Mouse (Mus musculus): Measurements from ENCODE around the gene Asic1.

Asic1 gene

DNA sequence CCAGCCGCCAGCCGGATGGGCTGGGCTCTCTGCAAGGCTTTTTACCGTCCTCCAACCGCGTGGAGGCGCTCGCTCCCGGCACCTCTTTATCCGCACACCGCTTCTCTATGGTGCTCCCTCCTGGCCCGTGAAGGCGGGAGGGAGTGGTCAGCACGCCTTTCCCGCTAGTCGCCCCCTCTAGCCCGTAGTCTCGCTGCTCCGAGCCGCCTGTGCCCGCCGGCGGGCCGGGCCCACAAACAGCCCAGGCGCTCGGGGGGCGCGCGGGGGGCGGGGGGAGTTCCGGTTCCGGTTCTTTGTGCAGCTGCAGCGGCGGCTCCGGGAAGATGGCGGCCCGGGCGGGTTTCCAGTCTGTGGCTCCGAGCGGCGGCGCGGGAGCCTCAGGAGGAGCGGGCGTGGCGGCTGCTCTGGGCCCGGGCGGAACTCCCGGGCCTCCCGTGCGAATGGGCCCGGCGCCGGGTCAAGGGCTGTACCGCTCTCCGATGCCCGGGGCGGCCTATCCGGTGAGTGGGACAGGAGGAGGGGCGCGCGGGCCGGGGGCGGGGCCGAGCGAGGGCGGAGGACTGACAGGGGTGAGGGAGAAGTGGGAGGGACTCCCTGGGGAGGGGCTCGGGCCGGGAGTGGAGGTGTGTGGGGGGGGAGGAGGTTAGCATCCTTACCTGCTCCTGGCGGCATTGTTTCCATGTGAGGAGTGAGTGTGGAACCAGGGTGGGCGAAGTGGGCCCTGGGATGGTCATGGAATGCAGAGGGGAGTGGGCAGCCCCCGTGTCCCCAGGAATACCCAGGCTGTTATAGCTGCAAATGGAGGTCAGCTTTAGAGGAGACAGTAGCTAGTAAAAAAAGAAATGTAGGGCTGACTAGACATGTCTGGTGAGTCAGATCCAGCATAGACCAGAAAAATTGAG lies 32.1 kb downstream of the Asic1 start, which contains the start of gene Smarcd1:
Smarcd1 (plus strand) TSS at position 131 of the 902 bp plus-strand sequence.
- DNase-seq (ENCODE audit: low read depth, low spot score) = peak; percentile 89

DNA sequence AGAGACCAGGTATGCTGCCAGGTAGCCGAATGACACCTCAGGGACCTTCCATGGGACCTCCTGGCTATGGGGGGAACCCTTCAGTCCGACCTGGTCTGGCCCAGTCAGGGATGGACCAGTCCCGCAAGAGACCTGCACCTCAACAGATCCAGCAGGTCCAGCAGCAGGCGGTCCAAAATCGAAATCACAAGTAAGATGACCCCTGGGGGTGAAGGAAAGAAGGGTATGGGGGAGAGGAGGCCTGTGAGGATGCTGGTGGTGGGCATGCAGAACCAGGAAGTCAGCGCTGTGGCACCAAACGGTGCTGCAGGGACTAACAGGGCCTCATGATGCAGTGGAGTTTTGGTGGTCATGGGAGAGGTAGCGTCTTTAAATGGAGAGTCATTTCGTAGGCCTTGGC lies 32.9 kb downstream of the Asic1 start:
- DNase-seq (ENCODE audit: low read depth, low spot score) = no peak

DNA sequence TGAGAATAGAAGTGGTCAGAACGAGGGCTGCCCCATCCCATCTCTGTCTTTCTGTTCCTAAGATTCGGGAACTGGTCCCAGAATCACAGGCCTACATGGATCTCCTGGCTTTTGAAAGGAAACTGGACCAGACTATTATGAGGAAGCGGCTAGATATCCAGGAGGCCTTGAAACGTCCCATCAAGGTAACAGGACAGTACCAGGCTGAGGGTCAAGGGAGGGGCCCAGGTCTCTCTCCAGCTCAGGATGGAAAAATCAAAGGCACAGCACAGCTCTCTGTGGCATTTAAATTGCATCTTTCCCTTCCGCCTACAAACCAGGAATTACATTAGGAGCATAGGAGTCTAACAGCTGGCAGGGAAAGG lies 33.5 kb downstream of the Asic1 start:
- DNase-seq (ENCODE audit: low read depth, low spot score) = no peak

DNA sequence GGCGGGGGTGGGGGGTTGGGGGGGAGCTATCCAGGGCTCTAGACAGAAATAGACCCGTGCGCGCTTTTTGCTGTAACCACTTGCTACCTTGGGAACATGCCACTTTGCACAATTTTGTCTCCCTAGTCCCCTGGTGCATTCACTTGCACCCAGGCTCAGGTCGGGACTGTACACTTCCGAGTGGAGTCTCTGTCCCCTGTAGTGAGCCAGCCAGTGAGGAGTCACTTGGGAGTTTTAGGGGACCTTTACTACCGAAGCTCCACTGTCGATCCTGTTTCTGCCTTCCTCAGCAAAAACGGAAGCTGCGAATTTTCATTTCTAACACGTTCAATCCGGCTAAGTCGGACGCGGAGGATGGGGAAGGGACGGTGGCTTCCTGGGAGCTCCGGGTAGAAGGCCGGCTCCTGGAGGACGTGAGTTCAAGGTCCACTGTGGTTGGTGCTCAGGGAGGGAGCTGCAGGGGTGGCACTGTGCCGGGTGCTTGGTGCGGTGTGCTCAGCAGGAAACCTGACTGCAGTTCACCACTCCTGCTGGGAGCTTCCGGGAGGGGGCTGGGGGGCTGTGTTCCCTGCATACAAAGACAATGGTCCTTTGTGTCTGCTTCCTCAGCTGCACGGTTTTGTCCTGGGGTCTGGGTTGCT lies 34.0 kb downstream of the Asic1 start:
- DNase-seq (ENCODE audit: low read depth, low spot score) = no peak

- no peak for DNase-seq (ENCODE audit: low read depth, low spot score)
Observed at GRCm38 (mm10) chr15:99704881-99705280, 34.7 kb downstream of the Asic1 start.

- peak; percentile 51 for DNase-seq (ENCODE audit: low read depth, low spot score)
Observed at GRCm38 (mm10) chr15:99705440-99706048, 35.4 kb downstream of the Asic1 start, which contains the start of gene Gm17349. Gene Gm17349 (minus strand): TSS chr15:99705490.

- DNase-seq (ENCODE audit: low read depth, low spot score) = no peak
Observed at GRCm38 (mm10) chr15:99708176-99708575, 38.0 kb downstream of the Asic1 start.

GRCm38 (mm10) chr15:99710221-99711190 lies 40.3 kb downstream of the Asic1 start:
- DNase-seq (ENCODE audit: low read depth, low spot score) = no peak

DNA sequence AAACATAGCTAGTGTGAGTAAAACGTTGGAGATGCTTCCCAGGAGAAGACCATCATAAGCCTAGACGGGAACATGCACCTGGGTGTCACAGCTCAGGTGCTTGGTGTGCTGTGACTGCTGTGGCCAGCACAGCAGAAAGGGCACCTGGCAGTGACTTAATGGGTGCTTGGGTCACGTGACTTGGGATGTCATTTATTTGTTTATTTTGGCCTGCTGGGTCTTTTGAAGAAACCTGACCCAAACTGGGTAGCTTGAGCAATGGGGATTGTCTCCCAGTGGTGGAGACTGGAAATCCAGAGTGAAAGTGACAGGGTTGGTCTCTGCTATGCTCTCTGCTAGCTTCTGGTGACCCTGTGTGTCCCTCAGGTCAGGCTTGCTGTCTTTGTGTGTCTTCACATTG lies 41.3 kb downstream of the Asic1 start:
- DNase-seq (ENCODE audit: low read depth, low spot score) = no peak

DNA sequence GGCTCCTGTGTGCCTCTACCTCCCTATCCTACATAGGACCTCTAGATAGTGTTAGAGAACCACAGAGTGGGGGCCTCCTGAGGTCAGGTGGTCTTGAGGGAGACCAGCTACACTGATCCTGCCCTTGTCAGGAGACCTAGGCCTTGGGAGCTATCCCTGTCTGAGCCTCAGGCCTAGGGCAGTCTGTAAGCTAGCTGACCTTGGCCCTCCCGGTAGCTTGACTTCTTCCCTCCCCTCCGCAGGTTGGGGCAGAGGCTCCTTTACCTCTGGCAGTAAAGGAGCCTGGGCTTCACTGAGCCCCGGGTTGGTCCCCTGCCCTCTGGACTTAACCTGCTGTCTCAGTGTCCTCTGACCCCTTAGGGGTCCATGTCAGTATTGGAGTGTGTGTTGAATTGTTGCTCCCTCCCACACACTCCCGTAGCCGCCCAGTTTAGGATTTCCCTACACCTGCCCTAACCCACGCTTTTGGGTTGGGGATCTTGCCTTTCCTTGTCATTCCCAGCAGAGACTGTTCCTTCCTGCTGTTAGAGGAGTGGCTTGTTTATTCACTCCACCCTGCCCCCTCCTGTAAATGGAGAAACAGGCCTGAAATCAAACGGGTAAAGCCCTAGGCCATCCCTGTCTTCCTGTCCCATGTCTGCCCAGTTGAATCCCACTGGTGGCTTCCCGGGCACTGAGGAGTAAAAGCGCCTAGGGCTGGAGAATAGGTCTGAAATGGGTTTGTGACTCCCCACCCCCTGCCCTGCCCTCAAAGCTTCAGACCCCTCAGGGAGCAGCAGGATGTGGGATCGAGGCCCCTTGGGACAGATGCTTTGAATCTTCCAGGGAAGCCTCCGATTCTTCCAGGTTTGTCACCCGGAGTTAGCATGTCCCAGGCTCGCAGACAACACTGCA lies 42.7 kb downstream of the Asic1 start:
- DNase-seq (ENCODE audit: low read depth, low spot score) = no peak

GRCm38 (mm10) chr15:99713569-99713968 lies 43.4 kb downstream of the Asic1 start:
- DNase-seq (ENCODE audit: low read depth, low spot score) = no peak

DNA sequence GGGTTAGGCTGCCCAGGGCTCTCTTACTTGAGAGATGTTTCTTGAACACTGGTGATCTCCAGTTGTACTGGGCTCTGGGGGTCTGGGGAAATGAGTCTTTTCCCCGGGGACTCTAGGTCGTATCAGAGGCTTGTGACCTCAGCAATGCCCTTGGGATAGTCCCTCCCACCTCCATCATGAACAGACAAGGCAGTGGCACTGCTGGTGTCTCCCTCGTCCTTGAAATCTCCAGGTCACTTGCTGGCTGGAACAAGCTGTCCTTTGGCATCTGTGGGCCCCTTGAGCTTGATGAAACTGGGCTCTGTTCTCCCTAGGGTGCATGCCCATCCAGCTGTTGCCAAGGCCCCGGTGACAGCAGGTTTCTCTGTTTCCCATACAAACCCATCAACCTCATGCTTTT lies 44.0 kb downstream of the Asic1 start:
- no peak for DNase-seq (ENCODE audit: low read depth, low spot score)

DNA sequence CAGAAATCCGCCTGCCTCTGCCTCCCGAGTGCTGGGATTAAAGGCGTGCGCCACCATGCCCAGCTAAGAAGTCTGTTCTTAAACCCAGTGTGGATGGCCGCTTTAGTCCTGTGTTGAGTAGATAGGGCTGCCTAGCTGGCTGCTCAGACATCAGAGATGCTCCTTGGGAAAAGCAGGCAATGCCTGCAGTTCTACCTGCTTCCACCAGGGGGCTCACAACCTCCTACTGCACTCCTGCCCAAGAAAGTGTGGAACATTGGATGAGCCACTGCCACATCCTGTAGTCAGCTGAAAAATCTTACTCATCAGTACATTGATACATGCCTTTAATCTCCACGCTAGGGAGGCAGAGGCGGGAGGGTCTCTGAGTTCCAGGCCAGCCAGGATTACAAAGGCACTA lies 44.7 kb downstream of the Asic1 start:
- DNase-seq (ENCODE audit: low read depth, low spot score) = peak; percentile 86

- DNase-seq (ENCODE audit: low read depth, low spot score) = no peak
Observed at GRCm38 (mm10) chr15:99715361-99715865, 45.2 kb downstream of the Asic1 start.

DNA sequence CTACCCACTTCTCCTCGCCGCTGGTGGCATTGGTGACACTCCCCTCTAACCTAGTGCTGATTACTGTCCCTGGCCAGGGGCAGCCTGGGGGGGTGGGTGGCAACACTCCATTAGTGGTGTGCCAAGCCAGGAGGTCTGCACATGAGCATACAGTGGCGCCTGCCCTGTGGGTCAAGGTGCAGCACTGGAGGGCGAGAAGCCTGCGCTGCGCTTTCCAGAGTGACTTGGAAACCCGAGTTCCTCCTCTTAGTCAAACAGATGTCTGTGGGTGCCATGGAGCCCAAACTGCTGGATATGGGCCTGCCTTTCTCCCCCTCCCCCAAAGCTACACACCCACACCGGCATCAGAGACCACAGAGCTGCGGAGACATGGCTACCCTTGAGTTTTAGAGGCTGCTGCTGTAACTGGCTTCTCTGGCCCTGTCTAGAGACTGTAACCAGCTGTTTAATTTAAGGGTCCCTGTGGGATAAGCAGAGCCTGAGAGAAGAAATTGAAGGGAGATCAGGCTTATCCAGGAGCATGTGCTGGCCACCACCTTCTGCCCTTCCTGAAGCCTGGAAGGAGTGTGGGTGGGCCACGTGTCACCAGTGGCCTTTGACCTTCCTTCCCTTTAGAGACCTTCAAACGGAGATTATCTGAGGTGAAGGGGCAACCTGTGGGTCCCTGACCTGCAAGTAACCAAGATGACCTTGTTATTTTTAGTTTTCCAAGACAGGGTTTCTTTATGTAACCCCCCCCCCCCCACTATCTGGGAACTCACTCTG lies 46.0 kb downstream of the Asic1 start:
- no peak for DNase-seq (ENCODE audit: low read depth, low spot score)

DNA sequence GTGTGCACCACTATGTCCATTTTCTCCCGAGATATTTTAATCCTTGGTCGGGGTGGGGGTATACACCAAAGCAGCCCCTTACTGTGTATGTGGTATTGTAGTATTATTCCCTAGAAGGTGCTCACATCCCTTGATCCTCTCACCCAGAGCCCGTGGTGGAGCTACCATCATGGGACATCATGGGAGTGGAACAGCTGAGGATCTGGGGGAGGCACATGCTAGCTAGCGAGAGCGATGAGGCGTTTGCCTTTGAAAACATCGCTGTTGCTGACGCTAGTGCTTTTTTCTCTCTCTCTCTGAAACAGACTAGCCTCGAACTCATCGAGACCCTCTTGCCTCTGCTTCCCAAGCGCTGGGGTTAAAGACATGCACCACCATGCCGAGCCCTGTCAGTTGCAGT lies 46.6 kb downstream of the Asic1 start:
- no peak for DNase-seq (ENCODE audit: low read depth, low spot score)

DNA sequence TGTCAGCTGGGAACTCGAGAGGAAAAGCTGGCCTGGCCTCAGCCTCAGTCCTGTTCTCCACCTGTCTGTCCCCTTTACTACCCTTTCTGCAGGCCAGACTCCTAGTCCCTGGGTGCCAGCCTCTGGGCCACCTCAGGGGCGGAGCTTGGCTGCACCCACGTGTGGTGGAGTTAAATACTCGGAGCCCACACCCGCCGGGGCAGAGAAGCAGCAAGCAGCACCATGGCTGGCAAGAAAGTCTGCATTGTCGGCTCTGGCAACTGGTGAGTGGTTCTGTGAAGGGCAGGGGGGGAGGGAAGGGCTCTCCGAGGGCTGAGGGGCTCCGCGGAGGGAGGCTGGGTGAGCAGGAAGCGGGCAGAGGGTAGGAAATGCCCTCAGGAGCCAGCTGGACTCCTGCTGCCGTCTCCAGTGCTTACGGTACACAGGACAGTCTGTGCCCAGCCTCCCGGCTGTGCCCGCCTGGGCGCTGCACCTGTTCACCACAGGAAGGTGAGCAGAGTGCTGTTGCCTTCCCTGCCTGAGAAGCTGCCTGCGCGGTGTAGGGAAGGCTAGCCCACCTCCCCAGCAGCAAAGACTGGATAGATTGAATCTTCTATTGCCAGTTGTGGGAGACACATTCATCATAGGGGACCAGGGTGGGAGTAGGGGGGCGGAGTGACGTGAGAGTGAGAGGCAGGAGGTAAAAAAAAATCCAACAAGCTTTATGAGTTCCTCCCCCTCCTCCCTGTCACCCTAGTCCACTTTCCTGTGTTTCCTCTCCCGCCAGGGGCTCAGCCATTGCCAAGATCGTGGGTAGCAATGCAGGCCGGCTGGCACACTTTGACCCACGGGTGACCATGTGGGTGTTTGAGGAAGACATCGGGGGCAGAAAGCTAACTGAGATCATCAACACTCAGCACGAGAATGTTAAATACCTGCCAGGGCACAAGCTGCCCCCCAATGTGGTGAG lies 47.5 kb downstream of the Asic1 start, which contains the start of gene Gpd1:
Gpd1 (plus strand) TSS at position 130 of the 949 bp plus-strand sequence.
- DNase-seq (ENCODE audit: low read depth, low spot score) = peak; percentile 92

GRCm38 (mm10) chr15:99718461-99719021 lies 48.4 kb downstream of the Asic1 start:
- DNase-seq (ENCODE audit: low read depth, low spot score) = peak; percentile 87

Measured in skeletal muscle tissue, adult 2 months (tissue).